Mouse (Mus musculus) kidney, adult 9 months (tissue): ENCODE results near the gene Ndufaf2.

Experiments used
- DNase-seq: peaks from one replicate; pipeline ENCODE4 v3.0.0; 2022

Ndufaf2 gene

GRCm38 (mm10) chr13:108015166-108015565 is 143.3 kb downstream of the Ndufaf2 start:
- DNase-seq = no peak

GRCm38 (mm10) chr13:108013839-108014238 is 144.6 kb downstream of the Ndufaf2 start:
- DNase-seq = peak; percentile 87

- DNase-seq = no peak
Measured at GRCm38 (mm10) chr13:108013110-108013509, 145.3 kb downstream of the Ndufaf2 start.

- no peak for DNase-seq
Measured at GRCm38 (mm10) chr13:108007861-108008260, 150.6 kb downstream of the Ndufaf2 start.

GRCm38 (mm10) chr13:107996301-107996700 is 162.1 kb downstream of the Ndufaf2 start:
- DNase-seq = no peak

- no peak for DNase-seq
Measured at GRCm38 (mm10) chr13:107995211-107995610, 163.2 kb downstream of the Ndufaf2 start.

GRCm38 (mm10) chr13:107992573-107992972 is 165.8 kb downstream of the Ndufaf2 start:
- DNase-seq = no peak

- no peak for DNase-seq
Measured at GRCm38 (mm10) chr13:107984641-107985040, 173.8 kb downstream of the Ndufaf2 start.

GRCm38 (mm10) chr13:107984186-107984585 is 174.2 kb downstream of the Ndufaf2 start:
- DNase-seq = no peak

GRCm38 (mm10) chr13:107983231-107983847 is 175.1 kb downstream of the Ndufaf2 start:
- DNase-seq = no peak

- DNase-seq = no peak
Measured at GRCm38 (mm10) chr13:107979461-107979860, 179.0 kb downstream of the Ndufaf2 start.

- DNase-seq = no peak
Measured at GRCm38 (mm10) chr13:107976886-107977656, 181.4 kb downstream of the Ndufaf2 start.

- peak; percentile 20 for DNase-seq
Measured at GRCm38 (mm10) chr13:107972451-107972850, 186.0 kb downstream of the Ndufaf2 start.

GRCm38 (mm10) chr13:107971868-107972267 is 186.6 kb downstream of the Ndufaf2 start:
- DNase-seq = no peak

GRCm38 (mm10) chr13:107970422-107971142 is 187.8 kb downstream of the Ndufaf2 start:
- DNase-seq = no peak

GRCm38 (mm10) chr13:107969961-107970391 is 188.4 kb downstream of the Ndufaf2 start:
- DNase-seq = no peak

- DNase-seq = no peak
Measured at GRCm38 (mm10) chr13:107964616-107965015, 193.8 kb downstream of the Ndufaf2 start.

GRCm38 (mm10) chr13:107963471-107963870 is 195.0 kb downstream of the Ndufaf2 start:
- peak; percentile 54 for DNase-seq

GRCm38 (mm10) chr13:107962741-107963140 is 195.7 kb downstream of the Ndufaf2 start:
- no peak for DNase-seq

GRCm38 (mm10) chr13:107961972-107962371 is 196.5 kb downstream of the Ndufaf2 start:
- DNase-seq = peak; percentile 67

- DNase-seq = peak; percentile 59
Measured at GRCm38 (mm10) chr13:107961501-107961900, 196.9 kb downstream of the Ndufaf2 start.

- DNase-seq = peak; percentile 24
Measured at GRCm38 (mm10) chr13:107960549-107960948, 197.9 kb downstream of the Ndufaf2 start.

- no peak for DNase-seq
Measured at GRCm38 (mm10) chr13:107959891-107960290, 198.5 kb downstream of the Ndufaf2 start.

GRCm38 (mm10) chr13:107956246-107956645 is 202.2 kb downstream of the Ndufaf2 start:
- DNase-seq = no peak
